Mouse (Mus musculus): ENCODE data around the gene Cdk7.
A peak's percentile ranks its signal among the peaks of the same experiment; 100 is the strongest.
"Not testable (repeated sequence)": the region's sequence is repeated elsewhere in the genome, so short reads cannot be mapped to it uniquely, and the experiment has no call there.

Gene Cdk7

DNA sequence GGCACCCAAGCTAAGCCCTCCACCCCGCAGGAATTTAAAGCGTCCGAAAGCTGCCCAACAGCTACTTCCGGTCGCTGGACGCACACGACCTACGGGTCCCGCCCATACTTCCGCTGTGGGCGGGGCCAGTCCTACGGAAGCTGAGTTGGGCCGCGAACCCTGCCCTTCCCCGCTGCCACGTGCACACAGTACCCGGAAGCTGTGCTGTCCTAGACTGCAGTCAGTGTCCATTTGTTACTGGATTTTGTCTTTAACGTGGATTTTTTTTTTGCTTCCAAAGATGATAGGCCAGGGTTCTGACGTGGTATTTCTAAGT lies at the start of gene Cdk7:
Gene Cdk7, minus strand, starts transcription at position 79 of the 316 bp plus-strand sequence.
- peak; percentile 95 for DNase-seq

GRCm38 (mm10) chr13:100777491-100777890 lies 46.8 kb upstream of the Cdk7 start:
- DNase-seq: no peak

GRCm38 (mm10) chr13:100776710-100777109 lies 46.0 kb upstream of the Cdk7 start:
- no peak for DNase-seq

- DNase-seq: no peak
Measured at GRCm38 (mm10) chr13:100776056-100776419, 45.3 kb upstream of the Cdk7 start.

- DNase-seq: peak; percentile 86
Measured at GRCm38 (mm10) chr13:100775252-100776055, 44.7 kb upstream of the Cdk7 start, which contains the start of gene Cenph. Cenph (minus strand) TSS chr13:100775899.

DNA sequence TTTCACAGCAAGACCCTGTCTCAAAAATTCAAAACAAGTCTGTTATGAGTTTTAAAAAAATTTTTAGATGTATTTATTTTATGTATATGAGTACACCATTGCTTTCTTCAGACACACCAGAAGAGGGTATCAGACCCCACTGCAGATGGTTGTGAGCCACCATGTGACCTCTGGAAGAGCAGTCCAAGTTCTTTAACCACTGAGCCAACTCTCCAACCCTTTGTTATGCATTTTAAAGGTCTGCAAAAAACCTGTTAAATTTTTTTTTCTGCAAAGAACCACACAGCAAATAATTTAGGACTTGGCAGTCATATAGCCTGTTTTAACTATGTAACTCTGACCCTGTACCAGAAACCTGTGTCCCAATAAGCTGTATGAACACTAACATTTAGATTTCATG lies 44.0 kb upstream of the Cdk7 start:
- DNase-seq: no peak

DNA sequence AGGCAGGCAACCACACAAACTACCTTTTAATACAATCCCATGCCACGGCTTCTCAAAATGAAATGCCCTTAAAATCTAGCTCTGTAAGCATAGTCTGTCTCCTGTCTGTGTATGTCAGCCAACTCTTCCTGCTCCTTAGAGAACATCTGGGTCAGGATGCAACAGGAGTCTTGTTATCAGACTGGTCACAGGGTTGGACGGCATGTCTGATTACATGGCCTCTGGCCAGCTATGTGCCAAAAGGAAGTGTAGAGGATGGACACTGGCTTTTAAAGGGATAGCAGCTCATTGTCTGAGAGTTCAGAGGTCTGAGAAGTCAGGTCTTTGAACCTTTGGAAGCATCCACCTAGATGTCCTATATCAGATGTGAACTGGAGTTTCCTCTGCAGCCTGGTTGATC lies 24.6 kb upstream of the Cdk7 start:
- no peak for DNase-seq

GRCm38 (mm10) chr13:100754186-100754585 lies 23.4 kb upstream of the Cdk7 start:
- no peak for DNase-seq

DNA sequence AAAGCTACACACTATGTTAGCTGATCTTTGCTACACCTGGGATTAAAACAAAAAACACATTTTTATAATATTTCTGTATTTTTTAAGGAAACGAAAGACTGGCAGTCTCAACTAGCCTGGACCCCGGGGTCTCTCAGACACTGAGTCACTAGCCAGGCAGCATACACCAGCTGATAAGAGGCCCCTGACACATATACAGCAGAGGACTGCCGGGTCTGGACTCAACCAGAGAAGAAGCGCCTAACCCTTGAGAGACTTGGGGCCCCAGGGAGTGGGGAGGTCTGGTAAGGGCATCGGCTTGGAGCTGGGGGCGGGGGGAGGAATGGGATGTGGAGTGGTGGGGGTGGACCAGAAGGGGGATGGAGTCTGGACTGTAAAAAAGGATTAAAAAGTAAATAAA lies 22.3 kb upstream of the Cdk7 start:
- DNase-seq: no peak

DNA sequence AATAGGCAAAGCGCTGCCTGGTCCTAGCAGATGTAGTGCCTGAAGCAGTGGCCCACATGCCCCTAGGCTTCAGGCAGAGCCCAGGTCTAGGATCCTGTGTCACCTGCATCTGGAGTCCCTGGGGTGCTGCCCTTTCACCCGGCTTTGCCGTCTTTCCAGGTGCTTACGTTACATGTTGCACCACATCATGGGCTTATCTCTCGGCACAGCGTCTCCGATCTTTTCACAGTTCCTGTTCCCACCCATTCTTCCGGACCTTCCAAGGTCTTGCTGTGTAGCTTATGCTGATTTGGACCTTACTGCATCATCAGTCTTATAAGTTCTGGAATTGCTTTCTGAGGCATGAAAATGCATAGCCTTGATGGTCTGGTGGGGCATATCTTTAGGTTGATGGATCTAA lies 21.8 kb upstream of the Cdk7 start:
- no peak for DNase-seq

DNA sequence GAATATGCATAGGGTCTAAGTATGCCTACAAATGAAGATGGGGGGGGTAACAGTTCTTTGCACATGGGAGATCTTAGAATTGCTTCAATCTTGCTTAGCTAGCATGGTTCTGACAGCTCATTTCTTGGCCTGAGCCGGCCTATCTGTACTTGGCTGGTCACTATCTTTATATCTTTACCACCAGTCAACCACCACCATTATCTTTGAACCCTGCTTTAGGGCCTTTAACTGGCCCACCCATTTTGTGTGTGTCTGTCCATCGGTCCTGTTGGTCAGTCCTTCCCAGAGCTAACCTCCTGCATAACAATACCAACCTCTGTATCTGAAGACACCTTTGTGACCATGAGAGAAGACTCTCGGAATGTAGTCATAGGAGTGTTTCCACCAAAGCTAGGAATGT lies 20.7 kb upstream of the Cdk7 start:
- no peak for DNase-seq

DNA sequence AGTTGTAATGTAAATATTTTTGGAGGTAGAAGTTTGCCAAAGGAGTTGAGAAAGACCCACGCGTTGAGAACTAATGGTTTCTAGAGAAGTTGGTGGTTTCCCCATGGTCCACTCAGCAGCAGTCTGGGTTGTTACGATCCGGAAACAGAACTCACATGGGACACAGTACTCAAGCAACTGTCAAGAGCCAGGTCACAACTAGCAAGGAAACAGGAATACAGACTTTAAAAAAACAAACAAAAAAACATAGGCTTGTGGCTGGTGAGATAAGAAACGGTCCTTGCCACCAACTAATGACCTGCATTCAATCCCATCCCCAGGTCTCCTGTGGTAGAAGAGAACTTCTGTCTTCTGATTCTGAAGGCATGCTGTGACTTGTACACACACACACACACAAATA lies 20.1 kb upstream of the Cdk7 start:
- no peak for DNase-seq

GRCm38 (mm10) chr13:100748638-100749037 lies 17.9 kb upstream of the Cdk7 start:
- no peak for DNase-seq

GRCm38 (mm10) chr13:100746090-100746489 lies 15.4 kb upstream of the Cdk7 start:
- peak; percentile 66 for DNase-seq

DNA sequence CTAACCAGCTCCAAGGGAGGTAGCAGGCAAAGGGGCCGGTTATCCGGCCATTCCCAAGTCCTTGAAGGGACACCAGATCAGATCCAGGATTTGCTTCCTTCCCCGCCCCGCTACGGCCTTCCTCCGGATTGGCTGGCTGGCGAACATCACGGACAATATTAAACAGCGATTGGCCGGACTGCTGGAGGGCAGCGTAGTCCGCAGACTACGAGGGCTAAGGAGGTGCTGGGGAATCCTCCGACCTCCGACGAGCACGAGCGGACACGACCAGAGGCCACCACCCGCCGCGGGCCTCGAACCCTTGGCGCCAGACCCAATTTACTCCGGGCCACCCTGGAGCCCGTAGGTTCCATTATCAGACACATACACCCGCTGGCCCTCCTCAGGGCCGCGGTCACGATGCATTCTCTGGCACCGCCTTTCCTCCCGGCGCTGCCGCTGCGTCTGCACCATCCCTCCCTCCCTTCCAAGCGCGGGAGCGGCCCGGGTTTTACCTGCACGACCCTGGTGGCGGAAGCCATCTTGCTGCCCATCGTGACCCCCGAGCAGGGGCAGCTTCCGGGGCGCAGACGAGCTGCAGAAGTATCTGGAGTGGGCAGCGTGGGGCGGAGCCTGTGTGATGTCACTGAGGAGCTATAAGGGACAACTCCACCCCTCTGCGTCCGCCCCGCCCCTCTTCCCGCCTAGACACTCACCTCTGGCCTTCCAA lies 13.5 kb upstream of the Cdk7 start, which contains the start of gene Mrps36:
Gene Mrps36, minus strand, starts transcription at position 624 of the 709 bp plus-strand sequence.
- DNase-seq: peak; percentile 95

- DNase-seq: no peak
Measured at GRCm38 (mm10) chr13:100743346-100744035, 12.8 kb upstream of the Cdk7 start.

DNA sequence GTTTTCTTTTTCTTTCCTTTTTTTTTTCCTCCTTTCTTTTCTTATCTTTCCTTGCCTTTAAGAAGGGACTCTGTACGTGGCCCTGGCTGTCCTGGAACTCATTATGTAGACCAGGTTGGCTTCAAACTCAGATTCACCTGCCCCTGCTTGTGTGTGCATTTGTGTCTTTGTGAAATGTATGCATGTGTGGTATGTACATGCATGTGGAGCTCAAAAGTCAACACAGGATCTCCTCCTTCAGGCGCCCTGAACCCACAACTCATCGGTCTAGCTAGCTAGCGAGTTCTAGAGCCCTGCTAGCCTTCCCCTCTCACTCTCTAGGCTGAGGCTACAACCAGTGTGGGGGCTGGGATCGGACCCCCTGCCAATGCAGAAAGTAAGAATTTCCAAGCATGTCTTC lies 12.1 kb upstream of the Cdk7 start:
- DNase-seq: no peak

DNA sequence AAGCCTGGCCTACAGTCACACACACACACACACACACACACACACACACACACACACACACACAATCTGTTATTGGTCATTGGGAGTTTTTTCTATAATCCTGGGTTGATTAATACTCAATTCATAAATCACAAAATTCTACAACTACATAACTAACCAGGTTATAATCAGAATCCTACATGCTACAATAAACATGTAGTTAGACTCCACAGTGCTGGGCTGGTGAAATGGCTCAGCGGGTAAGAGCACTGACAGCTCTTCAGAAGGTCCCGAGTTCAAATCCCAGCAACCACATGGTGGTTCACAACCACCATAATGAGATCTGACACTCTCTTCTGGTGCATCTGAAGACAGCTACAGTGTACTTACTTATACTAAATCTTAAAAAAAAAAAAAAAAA lies 2.0 kb upstream of the Cdk7 start:
- no peak for DNase-seq

DNA sequence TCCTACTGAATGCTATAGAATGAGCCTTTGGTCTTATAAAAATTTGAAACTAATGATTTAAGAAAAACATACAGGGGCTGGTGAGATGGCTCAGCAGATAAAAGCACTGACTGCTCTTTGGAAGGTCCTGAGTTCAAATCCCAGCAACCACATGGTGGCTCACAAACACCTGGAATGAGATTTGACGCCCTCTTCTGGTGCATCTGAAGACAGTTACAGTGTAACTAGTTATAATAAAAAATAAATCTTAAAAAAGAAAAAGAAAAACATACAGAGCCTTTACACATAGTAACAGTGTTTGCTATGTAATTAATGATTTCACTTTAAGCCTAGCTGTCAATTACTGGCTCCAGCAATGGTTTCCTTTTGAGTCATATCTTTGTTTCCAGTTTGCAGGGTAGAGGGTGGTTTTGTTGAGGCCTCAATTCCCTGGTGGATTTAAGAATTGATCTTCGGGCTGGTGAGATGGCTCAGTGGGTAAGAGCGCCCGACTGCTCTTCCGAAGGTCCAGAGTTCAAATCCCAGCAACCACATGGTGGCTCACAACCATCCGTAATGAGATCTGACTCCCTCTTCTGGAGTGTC lies 815 bp upstream of the Cdk7 start:
- DNase-seq: not testable (repeated sequence)

DNA sequence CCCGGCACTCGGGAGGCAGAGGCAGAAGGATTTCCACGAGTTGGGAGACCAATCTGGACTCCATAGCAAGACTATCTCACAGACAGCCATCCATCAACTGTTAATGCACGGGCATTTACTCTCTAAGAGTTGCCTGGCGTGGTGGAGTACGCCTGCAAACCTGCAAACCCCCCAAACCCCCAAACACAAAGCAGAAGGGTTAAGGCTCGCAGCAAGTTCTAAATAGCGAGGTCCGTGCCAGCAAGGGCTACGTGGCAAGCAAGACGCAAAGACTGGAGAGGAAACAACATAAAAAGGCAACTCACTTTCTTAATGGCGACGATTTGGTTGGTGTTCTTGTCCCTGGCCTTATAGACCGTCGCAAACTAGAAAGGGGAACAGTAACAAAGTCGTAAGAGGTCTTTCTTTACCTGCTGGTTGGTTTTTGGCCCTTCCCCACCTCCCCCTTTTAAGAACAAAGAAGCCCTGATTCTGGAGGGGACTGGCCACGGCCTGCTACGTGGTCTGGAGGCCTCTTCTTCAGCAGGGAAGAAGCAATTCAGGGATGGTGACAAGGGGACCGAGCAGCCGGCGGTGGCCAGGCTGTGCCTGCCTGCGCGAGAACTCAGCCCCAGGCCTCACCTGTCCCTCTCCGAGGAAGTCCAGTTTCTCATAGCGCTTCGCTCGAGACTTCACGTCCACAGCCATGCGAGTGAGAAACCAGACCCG lies 432 bp downstream of the Cdk7 start:
- DNase-seq: no peak

DNA sequence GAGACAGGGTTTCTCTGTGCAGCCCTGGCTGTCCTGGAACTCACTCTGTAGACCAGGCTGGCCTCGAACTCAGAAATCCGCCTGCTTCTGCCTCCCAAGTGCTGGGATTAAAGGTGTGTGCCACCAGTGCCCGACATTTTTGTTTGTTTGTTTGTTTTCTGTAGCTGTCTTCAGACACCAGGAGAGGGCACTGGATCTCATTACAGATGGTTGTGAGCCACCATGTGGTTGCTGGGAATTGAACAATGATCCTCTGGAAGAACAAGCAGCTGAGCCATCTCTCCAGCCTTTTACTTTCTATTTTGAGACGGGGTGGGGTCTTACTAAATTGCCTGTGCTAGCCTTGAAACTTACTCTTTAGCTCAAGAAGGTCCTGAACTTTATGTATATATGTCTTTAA lies 2.2 kb downstream of the Cdk7 start:
- DNase-seq: not testable (repeated sequence)

GRCm38 (mm10) chr13:100728086-100728485 lies 2.7 kb downstream of the Cdk7 start:
- no peak for DNase-seq

- no peak for DNase-seq
Measured at GRCm38 (mm10) chr13:100725194-100725593, 5.5 kb downstream of the Cdk7 start.
